In the genomic region with DNA sequence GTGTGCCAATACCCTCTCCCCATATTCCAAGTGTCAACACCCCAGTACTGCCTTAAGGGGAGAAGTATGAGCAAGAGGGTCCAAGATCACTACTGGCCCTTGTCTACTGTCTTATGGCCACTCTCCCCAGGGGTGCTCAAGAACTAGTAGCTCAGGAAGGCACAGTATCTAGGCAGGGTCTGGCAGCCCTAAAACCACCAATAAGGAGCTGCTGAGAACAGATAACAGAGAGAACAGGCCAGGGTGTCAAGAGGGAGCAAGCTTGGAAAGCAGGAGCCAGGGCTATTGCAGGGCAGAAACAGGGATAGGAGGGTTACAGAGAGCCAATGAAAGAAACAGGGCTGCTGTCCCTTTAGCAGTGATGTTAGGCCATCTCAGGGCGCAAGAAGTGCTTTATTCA, we compare ENCODE assay signal across 15 mouse cellular contexts.
"Had no signal": no experiment of that assay in that cellular context is flagged by ENCODE, and none has a peak within 500 bp of the region (broad histone marks: within the 10 kb centered on the region; RNA-seq: fewer than 3 reads in every experiment).

No protein-coding gene starts in this region.

- ATAC-seq: intestine, embryonic 15.5 days had no signal

- H3K27ac ChIP-seq: intestine, embryonic 15.5 days; kidney, embryonic 15.5 days; left cerebral cortex, adult 2 months; limb, embryonic 10.5 days; midbrain, embryonic 10.5 days; neural tube, embryonic 12.5 days; stomach, embryonic 15.5 days had no signal

- H3K4me3 ChIP-seq: intestine, embryonic 15.5 days; kidney, embryonic 15.5 days; left cerebral cortex, adult 2 months; limb, embryonic 10.5 days; midbrain, embryonic 10.5 days; neural tube, embryonic 12.5 days; stomach, embryonic 15.5 days had no signal

- H3K27me3 ChIP-seq: intestine, embryonic 15.5 days; kidney, embryonic 15.5 days; neural tube, embryonic 12.5 days; stomach, embryonic 15.5 days had no signal

- H3K9ac ChIP-seq: intestine, embryonic 15.5 days; kidney, embryonic 15.5 days; neural tube, embryonic 12.5 days; stomach, embryonic 15.5 days had no signal

- H3K4me2 ChIP-seq: intestine, embryonic 15.5 days; kidney, embryonic 15.5 days; neural tube, embryonic 12.5 days; stomach, embryonic 15.5 days had no signal

- H3K9me3 ChIP-seq: intestine, embryonic 15.5 days; kidney, embryonic 15.5 days; limb, embryonic 10.5 days; midbrain, embryonic 10.5 days; neural tube, embryonic 12.5 days; stomach, embryonic 15.5 days had no signal

- DNase-seq: kidney, adult 2 months; kidney, postnatal 14 days; lung, adult 2 months; lung, postnatal 10 days; lung, postnatal 4 days; midbrain, embryonic 14.5 days; right cerebral cortex, postnatal 14 days; thymus, postnatal 36 days had no signal

- H3K36me3 ChIP-seq: intestine, embryonic 15.5 days; kidney, embryonic 15.5 days; limb, embryonic 10.5 days; midbrain, embryonic 10.5 days; neural tube, embryonic 12.5 days; stomach, embryonic 15.5 days had no signal

- H3K4me1 ChIP-seq: intestine, embryonic 15.5 days; kidney, embryonic 15.5 days; limb, embryonic 10.5 days; midbrain, embryonic 10.5 days; neural tube, embryonic 12.5 days; stomach, embryonic 15.5 days had no signal
